ENCODE assay signal across 8 mouse cellular contexts in the genomic region with DNA sequence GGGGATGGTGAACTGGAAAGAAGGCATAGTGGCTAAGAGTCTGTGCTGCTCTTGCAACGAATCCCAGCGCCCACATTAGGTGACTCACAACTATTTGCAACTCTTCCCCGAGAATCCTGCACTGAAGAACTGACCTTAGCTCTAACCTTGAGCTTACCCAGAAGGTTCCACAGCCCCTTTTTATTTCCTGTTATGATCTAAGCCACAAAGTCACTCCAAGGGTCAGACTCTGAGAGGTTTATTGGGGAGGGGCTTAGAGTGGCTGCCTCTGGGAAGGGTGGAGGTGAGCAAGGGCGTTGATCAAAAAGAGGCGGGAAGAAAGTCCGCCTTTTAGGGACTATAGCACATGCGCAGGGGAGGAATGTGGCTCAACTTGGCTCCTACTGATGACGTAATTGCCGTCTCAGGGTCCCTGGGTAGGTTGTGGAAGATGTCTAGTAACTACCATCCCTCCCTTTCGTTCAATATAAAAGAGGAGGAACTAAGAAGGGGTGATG. TPM values are rescaled to one million over a fixed set of nuclear protein-coding genes. Genes with fewer than 3 reads are reported as not detected.
DNase-seq lines count a peak whose midpoint lies in the region; ATAC-seq lines count a peak whose summit lies in the region.

No protein-coding gene starts in this region.

- H3K36me3 ChIP-seq in embryonic facial prominence, embryonic 11.5 days (replicated peaks; ENCODE audit: control insufficient read depth, insufficient read depth, low read depth, low read length): peaks cover 3% of the 10 kb centered on the region
- H3K36me3 ChIP-seq in hindbrain, embryonic 16.5 days (ENCODE audit: control insufficient read depth, insufficient read depth, low read length): no peaks in the 10 kb centered on the region

- 52% methylated on average over 10 of the region's 10 CpGs for WGBS in embryonic facial prominence, embryonic 11.5 days
- 49% methylated on average over 10 of the region's 10 CpGs for WGBS in hindbrain, embryonic 16.5 days

- no peak for ATAC-seq in embryonic facial prominence, embryonic 11.5 days (replicated peaks; ENCODE audit: insufficient number of reproducible peaks, low FRiP score, low TSS enrichment, low read depth)
- peak; percentile 15 for ATAC-seq in hindbrain, embryonic 16.5 days
- ATAC-seq in megakaryocyte, adult 5-6 weeks (ENCODE audit: poor library complexity, severe bottlenecking): peak; percentile 3; the same call in 1 of the 2 replicates
- no peak for ATAC-seq in monocyte, adult 5-6 weeks (replicated peaks; ENCODE audit: insufficient number of reproducible peaks, low FRiP score, low TSS enrichment, poor library complexity, severe bottlenecking)

- no peaks in the 10 kb centered on the region for H3K27me3 ChIP-seq in embryonic facial prominence, embryonic 11.5 days (ENCODE audit: control insufficient read depth, insufficient read depth, low read length)
- H3K27me3 ChIP-seq in hindbrain, embryonic 16.5 days (replicated peaks; ENCODE audit: control insufficient read depth, insufficient read depth, low read length): no peaks in the 10 kb centered on the region

- DNase-seq in cerebellum, adult 9-11 months: peak; percentile 16
- DNase-seq in cerebellum, adult 11 months: no peak
- DNase-seq in 416B (ENCODE audit: low read depth): peak; percentile 84
- peak; percentile 19 for DNase-seq in embryonic facial prominence, embryonic 11.5 days (ENCODE audit: low spot score)
- DNase-seq in ovary, adult 18-20 months (ENCODE audit: low spot score): no peak

- peak overlapping the region; percentile 65 for H3K4me3 ChIP-seq in embryonic facial prominence, embryonic 11.5 days (ENCODE audit: low read depth, low read length)
- H3K4me3 ChIP-seq in hindbrain, embryonic 16.5 days (ENCODE audit: low read length): peak overlapping the region; percentile 81

- peak overlapping the region; percentile 77; the same call in 1 of the 2 replicates for H3K9ac ChIP-seq in embryonic facial prominence, embryonic 11.5 days (replicated peaks; ENCODE audit: low read length)
- peak overlapping the region; percentile 92 for H3K9ac ChIP-seq in hindbrain, embryonic 16.5 days (ENCODE audit: low read depth, low read length)

- no peaks in the 10 kb centered on the region for H3K4me1 ChIP-seq in embryonic facial prominence, embryonic 11.5 days (ENCODE audit: control insufficient read depth, insufficient read depth, low read length)
- H3K4me1 ChIP-seq in hindbrain, embryonic 16.5 days (ENCODE audit: control insufficient read depth, insufficient read depth, low read depth, low read length): peaks cover 9% of the 10 kb centered on the region

- peak overlapping the region; percentile 68 for H3K4me2 ChIP-seq in embryonic facial prominence, embryonic 11.5 days (ENCODE audit: low read depth, low read length)
- H3K4me2 ChIP-seq in hindbrain, embryonic 16.5 days (ENCODE audit: low read length): peak overlapping the region; percentile 96

- H3K9me3 ChIP-seq in embryonic facial prominence, embryonic 11.5 days (replicated peaks; ENCODE audit: control insufficient read depth, low read length): no peaks in the 10 kb centered on the region
- H3K9me3 ChIP-seq in hindbrain, embryonic 16.5 days (ENCODE audit: control insufficient read depth, low read length): no peaks in the 10 kb centered on the region

- peak overlapping the region; percentile 59; the same call in 1 of the 2 replicates for H3K27ac ChIP-seq in embryonic facial prominence, embryonic 11.5 days (replicated peaks; ENCODE audit: low read depth, low read length)
- no peak overlapping the region for H3K27ac ChIP-seq in hindbrain, embryonic 16.5 days (ENCODE audit: low read depth, low read length)

RNA-seq across cellular contexts. Expression of a gene that starts 0.5 kb away (rescaled TPM):
- polyA plus RNA-seq in embryonic facial prominence, embryonic 11.5 days (2014; fragmentation: Nextera tagmentation; extraction: Ambion mirVana): 42.1 and 44.0 TPM in 2 replicates
- polyA plus RNA-seq in hindbrain, embryonic 16.5 days (2015; fragmentation: Nextera tagmentation; extraction: Ambion mirVana): 30.8 and 35.0 TPM in 2 replicates
- 6.7 and 8.8 TPM in 2 replicates for total RNA-seq in megakaryocyte, adult 5-6 weeks (2015)
- total RNA-seq in megakaryocyte, adult 5-6 weeks (2017): 13.8 and 17.2 TPM in 2 replicates
- 6.8 to 13.0 TPM (median 7.8 TPM) in 3 replicates for total RNA-seq in monocyte, adult 5-6 weeks (2017)

Comparison
In these comparisons a context has a peak if more than half of its experiments do, and no peak if none do; other contexts are left out.
1. DNase-seq: peak in cerebellum, adult 9-11 months (single experiment), 416B (single experiment) and embryonic facial prominence, embryonic 11.5 days (single experiment); none in cerebellum, adult 11 months (single experiment) and ovary, adult 18-20 months (single experiment).
2. ATAC-seq: peak in hindbrain, embryonic 16.5 days (single experiment) and megakaryocyte, adult 5-6 weeks (single experiment); none in embryonic facial prominence, embryonic 11.5 days (single experiment) and monocyte, adult 5-6 weeks (single experiment).